Mouse (Mus musculus) fibroblast of lung, adult 2 months (primary cell): Measurements from ENCODE around the gene Tnn.

Source experiments
- DNase-seq: peaks from one replicate; pipeline ENCODE4 v3.0.0-alpha.2; 2011; ENCODE audit warnings: low read depth

The Tnn gene

GRCm38 (mm10) chr1:160082647-160083046, 70.7 kb downstream of the Tnn start:
- no peak for DNase-seq

- peak; percentile 31 for DNase-seq
These were observed 72.5 kb downstream of the Tnn start for GRCm38 (mm10) chr1:160080800-160081436.

GRCm38 (mm10) chr1:160078882-160079661, 74.3 kb downstream of the Tnn start:
- peak; percentile 48 for DNase-seq

GRCm38 (mm10) chr1:160064547-160065144, 88.7 kb downstream of the Tnn start:
- DNase-seq, result no peak

GRCm38 (mm10) chr1:160061725-160062366, 91.5 kb downstream of the Tnn start:
- no peak for DNase-seq

GRCm38 (mm10) chr1:160061321-160061720, 92.1 kb downstream of the Tnn start:
- DNase-seq, result no peak

GRCm38 (mm10) chr1:160060542-160060941, 92.8 kb downstream of the Tnn start:
- DNase-seq, result peak; percentile 40

- DNase-seq, result no peak
These were observed 93.5 kb downstream of the Tnn start for GRCm38 (mm10) chr1:160059908-160060307.

GRCm38 (mm10) chr1:160057657-160058056, 95.7 kb downstream of the Tnn start:
- DNase-seq, result no peak

- no peak for DNase-seq
These were observed 98.9 kb downstream of the Tnn start for GRCm38 (mm10) chr1:160054366-160055078.

- no peak for DNase-seq
These were observed 99.7 kb downstream of the Tnn start for GRCm38 (mm10) chr1:160053510-160054305.

- no peak for DNase-seq
These were observed 100.6 kb downstream of the Tnn start for GRCm38 (mm10) chr1:160052556-160053315.

- DNase-seq, result no peak
These were observed 102.5 kb downstream of the Tnn start for GRCm38 (mm10) chr1:160050898-160051297.

GRCm38 (mm10) chr1:160049131-160049880, 104.1 kb downstream of the Tnn start:
- DNase-seq, result no peak

GRCm38 (mm10) chr1:160047481-160047931, 105.9 kb downstream of the Tnn start:
- no peak for DNase-seq

- no peak for DNase-seq
These were observed 106.6 kb downstream of the Tnn start for GRCm38 (mm10) chr1:160046786-160047185.

GRCm38 (mm10) chr1:160045971-160046370, 107.4 kb downstream of the Tnn start:
- no peak for DNase-seq

GRCm38 (mm10) chr1:160045056-160045715, 108.2 kb downstream of the Tnn start:
- no peak for DNase-seq
